Mouse (Mus musculus) midbrain, postnatal 0 days (tissue): ENCODE measurements around the gene Iqsec2. TPM values are rescaled to one million over a fixed set of nuclear protein-coding genes. Genes with fewer than 3 reads are reported as not detected.

ENCODE experiments used
- ATAC-seq: fragments of 200-750 bp; cut with Nextera tagmentation; 2 replicates; pipeline ENCODE4 v1.8.0; 2017; ENCODE audit warnings: moderate number of reproducible peaks, mild to moderate bottlenecking, moderate TSS enrichment, moderate library complexity; ENCODE audit not compliant: low FRiP score
- DNase-seq: peaks from one replicate; pipeline ENCODE4 v3.0.0-alpha.2; 2015; ENCODE audit warnings: low spot score
- H3K27ac ChIP-seq: fragments of 300-500 bp; sonication (generic); 2 replicates; pipeline ENCODE4 v1.5.1; 2014; ENCODE audit warnings: low read depth, mild to moderate bottlenecking, low read length, mixed read lengths
- H3K27me3 ChIP-seq: fragments of 300-500 bp; sonication (generic); 2 replicates; pipeline ENCODE4 v1.6.1; 2014; ENCODE audit warnings: low read length, control low read depth, mixed read lengths; ENCODE audit not compliant: insufficient read depth
- H3K36me3 ChIP-seq: fragments of 300-500 bp; sonication (generic); 2 replicates; pipeline ENCODE4 v1.6.1; 2014; ENCODE audit warnings: low read length, control low read depth, mixed read lengths; ENCODE audit not compliant: insufficient read depth
- H3K4me1 ChIP-seq: fragments of 300-500 bp; sonication (generic); 2 replicates; pipeline ENCODE4 v1.6.1; 2014; ENCODE audit warnings: mild to moderate bottlenecking, control low read depth, antibody characterized with exemption, low read length, mixed read lengths; ENCODE audit not compliant: insufficient read depth
- H3K4me2 ChIP-seq: fragments of 300-500 bp; sonication (generic); 2 replicates; pipeline ENCODE4 v1.6.1; 2014; ENCODE audit warnings: low read depth, mild to moderate bottlenecking, low read length, mixed read lengths; ENCODE audit not compliant: poor library complexity, severe bottlenecking
- H3K4me3 ChIP-seq: fragments of 300-500 bp; sonication (generic); 2 replicates; pipeline ENCODE4 v1.5.1; 2014; ENCODE audit warnings: low read depth, mild to moderate bottlenecking, low read length, moderate library complexity
- H3K9ac ChIP-seq: fragments of 300-500 bp; sonication (generic); replicated peaks from 2 replicates; pipeline ENCODE4 v1.6.1; 2014; ENCODE audit warnings: mild to moderate bottlenecking, low read length, moderate library complexity, mixed read lengths; ENCODE audit not compliant: poor library complexity, severe bottlenecking
- H3K9me3 ChIP-seq: fragments of 300-500 bp; sonication (generic); 2 replicates; pipeline ENCODE4 v1.6.1; 2016; ENCODE audit warnings: low read length, control low read depth
- CTCF ChIP-seq: IDR thresholded peaks from 2 replicates; pipeline ENCODE4 v1.5.1; 2016; ENCODE audit warnings: antibody characterized with exemption, mild to moderate bottlenecking
- WGBS: fragments of 180-500 bp; shearing (Covaris S2); extraction: QIAGEN DNeasy Blood & Tissue Kit; methylation state at CpG from one replicate; pipeline ENCODE4 v1.1.7; 2014; 5-methylcytosine and 5-hydroxymethylcytosine counted together
- polyA plus RNA-seq: library from polyadenylated mRNA; unstranded; fragments of >200 nt; fragmentation: Nextera tagmentation; extraction: Ambion mirVana; gene quantifications from 2 replicates; pipeline ENCODE4 v1.2.1, GENCODE M21; 2015
- total RNA-seq: library from RNA; depleted of rRNA; stranded (reverse); fragments of >200 nt; gene quantifications from 2 replicates; pipeline ENCODE4 v1.2.3, GENCODE M21; 2014

Gene Iqsec2
- total and polyA plus RNA-seq, 2 experiments from 2014 or later, result 7.7 to 23.2 TPM

GRCm38 (mm10) chrX:152144742-152145214, 710 bp downstream of the Iqsec2 start:
- Histone ChIP-seq H3K9me3 (no peaks in the 10 kb centered on the region), H3K36me3 (no peaks in the 10 kb centered on the region), H3K4me2 (peak overlapping the region; percentile 60), H3K27me3 (peaks cover 43% of the 10 kb centered on the region), H3K4me3 (peak overlapping the region; percentile 64), H3K27ac (no peak overlapping the region), H3K9ac (peak overlapping the region; percentile 70), H3K4me1 (peaks cover 4% of the 10 kb centered on the region; the same call in 1 of the 2 replicates)
- TF ChIP-seq CTCF, result no peak
- WGBS, result 15% methylated on average over 29 of the region's 42 CpGs
- DNase-seq (no peak), ATAC-seq (0 out of 2 replicates have a peak, but pooled peaks have one; percentile 3)

GRCm38 (mm10) chrX:152146150-152146549, 2.1 kb downstream of the Iqsec2 start:
- no peak overlapping the region for H3K27ac ChIP-seq
- peaks cover 4% of the 10 kb centered on the region; the same call in 1 of the 2 replicates for H3K4me1 ChIP-seq
- peak overlapping the region; percentile 60 for H3K4me2 ChIP-seq
- 0 out of 2 replicates have a peak overlapping the region, but pooled peaks have one; percentile 33 for H3K9ac ChIP-seq
- H3K9me3 ChIP-seq, result no peaks in the 10 kb centered on the region
- no peak for DNase-seq
- H3K27me3 ChIP-seq, result peaks cover 43% of the 10 kb centered on the region
- no peaks in the 10 kb centered on the region for H3K36me3 ChIP-seq
- 18% methylated on average over 1 of the region's 1 CpGs for WGBS
- H3K4me3 ChIP-seq, result peak overlapping the region; percentile 64
- no peak for ATAC-seq
- TF ChIP-seq CTCF, result no peak

- Histone ChIP-seq H3K4me3 (peak overlapping the region; percentile 64), H3K27me3 (peaks cover 43% of the 10 kb centered on the region)
- no peak for ATAC-seq
Observed at GRCm38 (mm10) chrX:152146691-152147090, 2.6 kb downstream of the Iqsec2 start.

GRCm38 (mm10) chrX:152147451-152148116, 3.5 kb downstream of the Iqsec2 start:
- Histone ChIP-seq H3K4me1 (peaks cover 4% of the 10 kb centered on the region; the same call in 1 of the 2 replicates), H3K4me3 (no peak overlapping the region), H3K27ac (no peak overlapping the region), H3K4me2 (peak overlapping the region; percentile 60), H3K9me3 (no peaks in the 10 kb centered on the region), H3K27me3 (peaks cover 39% of the 10 kb centered on the region; the same call in 1 of the 2 replicates), H3K36me3 (no peaks in the 10 kb centered on the region), H3K9ac (peak overlapping the region; percentile 19; the same call in 1 of the 2 replicates)
- peak; percentile 78 for TF ChIP-seq CTCF
- peak; percentile 76 for DNase-seq
- 41% methylated on average over 5 of the region's 5 CpGs for WGBS
- ATAC-seq, result peak; percentile 67

More at GRCm38 (mm10) chrX:152146691-152147090, 2.6 kb downstream of the Iqsec2 start:
- no peak for TF ChIP-seq CTCF
- H3K4me2 ChIP-seq, result peak overlapping the region; percentile 60
- peaks cover 4% of the 10 kb centered on the region; the same call in 1 of the 2 replicates for H3K4me1 ChIP-seq
- H3K9me3 ChIP-seq, result no peaks in the 10 kb centered on the region
- no peaks in the 10 kb centered on the region for H3K36me3 ChIP-seq
- DNase-seq, result no peak
- no peak overlapping the region for H3K27ac ChIP-seq
- 65% methylated on average over 2 of the region's 2 CpGs for WGBS
- no peak overlapping the region for H3K9ac ChIP-seq

- no peaks in the 10 kb centered on the region for H3K36me3 ChIP-seq
- H3K9me3 ChIP-seq, result no peaks in the 10 kb centered on the region
- no peak overlapping the region for H3K4me3 ChIP-seq
- peaks cover 37% of the 10 kb centered on the region; the same call in 1 of the 2 replicates for H3K27me3 ChIP-seq
- WGBS, result 74% methylated on average over 5 of the region's 5 CpGs
- peaks cover 4% of the 10 kb centered on the region; the same call in 1 of the 2 replicates for H3K4me1 ChIP-seq
- DNase-seq (no peak), ATAC-seq (no peak)
- H3K9ac ChIP-seq, result no peak overlapping the region
- H3K4me2 ChIP-seq, result no peak overlapping the region
- no peak overlapping the region for H3K27ac ChIP-seq
- TF ChIP-seq CTCF, result no peak
Observed at GRCm38 (mm10) chrX:152148706-152149105, 4.6 kb downstream of the Iqsec2 start.

- ATAC-seq (0 out of 2 replicates have a peak, but pooled peaks have one; percentile 52), DNase-seq (peak; percentile 72)
- WGBS, result 9% methylated on average over 6 of the region's 6 CpGs
- Histone ChIP-seq H3K9ac (no peak overlapping the region), H3K4me1 (peaks cover 4% of the 10 kb centered on the region; the same call in 1 of the 2 replicates), H3K27me3 (peaks cover 15% of the 10 kb centered on the region; the same call in 1 of the 2 replicates), H3K36me3 (no peaks in the 10 kb centered on the region), H3K9me3 (no peaks in the 10 kb centered on the region), H3K4me2 (no peak overlapping the region), H3K27ac (no peak overlapping the region), H3K4me3 (no peak overlapping the region)
- peak; percentile 79 for TF ChIP-seq CTCF
Observed at GRCm38 (mm10) chrX:152151709-152152108, 7.6 kb downstream of the Iqsec2 start.
